Mouse (Mus musculus) forebrain, embryonic 10.5 days (tissue): Measurements from ENCODE around the gene Gm43738. TPM values are rescaled to one million over a fixed set of nuclear protein-coding genes. Genes with fewer than 3 reads are reported as not detected.

Experiments
- DNase-seq: peaks from one replicate; pipeline ENCODE4 v3.0.0-alpha.2; 2017; ENCODE audit warnings: low spot score; ENCODE audit errors: extremely low spot score
- H3K27ac ChIP-seq: fragments of 300-500 bp; sonication (generic); 2 replicates; pipeline ENCODE4 v1.5.1; 2016; ENCODE audit warnings: mild to moderate bottlenecking
- H3K27me3 ChIP-seq: fragments of 300-500 bp; sonication (generic); 2 replicates; pipeline ENCODE4 v1.6.1; 2016; ENCODE audit warnings: mild to moderate bottlenecking; ENCODE audit not compliant: poor library complexity, severe bottlenecking
- H3K36me3 ChIP-seq: fragments of 300-500 bp; sonication (generic); replicated peaks from 2 replicates; pipeline ENCODE4 v1.6.1; 2016; ENCODE audit warnings: mild to moderate bottlenecking, moderate library complexity
- H3K4me1 ChIP-seq: fragments of 300-500 bp; sonication (generic); 2 replicates; pipeline ENCODE4 v1.6.1; 2016
- H3K4me3 ChIP-seq: fragments of 300-500 bp; sonication (generic); 2 replicates; pipeline ENCODE4 v1.5.1; 2016; ENCODE audit warnings: mild to moderate bottlenecking, moderate library complexity
- H3K9me3 ChIP-seq: fragments of 300-500 bp; sonication (generic); 2 replicates; pipeline ENCODE4 v1.6.1; 2016; ENCODE audit warnings: mild to moderate bottlenecking, moderate library complexity
- WGBS: fragments of 180-500 bp; shearing (Covaris S2); methylation state at CpG from one replicate; pipeline ENCODE4 v1.1.7; 2016; 5-methylcytosine and 5-hydroxymethylcytosine counted together
- polyA plus RNA-seq: library from polyadenylated mRNA; unstranded; fragments of >200 nt; fragmentation: Nextera tagmentation; extraction: Ambion mirVana; gene quantifications from 2 replicates; pipeline ENCODE4 v1.2.1, GENCODE M21; 2016

Gm43738 gene
- polyA plus RNA-seq, result not detected in 2 replicates

DNA sequence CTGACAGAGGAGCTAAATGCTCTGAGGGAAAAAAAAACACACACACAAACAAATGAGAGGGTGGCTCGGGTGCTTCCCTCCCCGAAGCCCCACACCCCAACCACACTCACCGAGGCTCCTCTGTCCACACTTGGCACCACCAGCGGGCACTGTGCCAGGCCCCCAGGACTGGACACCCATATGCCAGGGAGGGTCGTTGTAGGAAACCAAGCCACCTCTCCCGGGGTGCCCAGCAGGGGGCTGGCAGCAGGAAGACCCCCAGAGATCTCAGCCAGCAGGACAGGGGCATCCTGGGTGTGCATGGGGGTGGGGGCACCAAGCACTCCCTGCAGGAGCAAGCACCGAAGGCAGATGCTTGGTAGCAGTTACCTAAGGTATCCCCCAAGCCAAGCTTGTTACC is at the start of gene Gm43738:
TSS of gene Gm43738 (minus strand) at position 289 of the 400 bp plus-strand sequence.
- no peaks in the 10 kb centered on the region for H3K9me3 ChIP-seq
- H3K27me3 ChIP-seq, result no peaks in the 10 kb centered on the region
- H3K36me3 ChIP-seq, result peaks cover 50% of the 10 kb centered on the region
- peaks cover 45% of the 10 kb centered on the region for H3K4me1 ChIP-seq
- H3K27ac ChIP-seq, result peak within 1 kb of the TSS; percentile 91
- peak within 1 kb of the TSS; percentile 87 for H3K4me3 ChIP-seq
- no peak for DNase-seq
- WGBS, result 64% methylated on average over 7 of the region's 7 CpGs

DNA sequence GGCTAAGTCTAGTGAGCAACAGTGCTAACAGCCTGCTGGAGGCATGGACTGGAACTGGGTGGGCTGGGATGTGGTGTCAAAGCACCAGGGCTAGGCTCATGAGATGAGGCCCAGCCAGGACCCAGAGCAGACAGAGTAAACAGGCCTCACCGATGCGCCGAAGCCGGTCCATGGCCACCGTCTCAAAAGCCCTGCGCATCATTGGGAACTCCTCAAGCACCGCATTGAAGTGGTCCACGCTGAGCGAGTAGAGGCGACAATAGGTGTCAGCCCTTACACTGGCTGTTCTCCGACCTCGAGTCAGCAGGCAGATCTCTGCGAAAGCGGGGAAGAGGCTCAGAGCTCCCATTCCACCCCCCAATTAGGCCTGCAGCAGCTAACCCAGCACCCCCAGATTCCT is 47.7 kb upstream of the Gm43738 start:
- H3K36me3 ChIP-seq, result no peaks in the 10 kb centered on the region
- 0 out of 2 replicates have a peak overlapping the region, but pooled peaks have one; percentile 40 for H3K4me3 ChIP-seq
- no peaks in the 10 kb centered on the region for H3K9me3 ChIP-seq
- H3K4me1 ChIP-seq, result peaks cover 45% of the 10 kb centered on the region
- WGBS, result 75% methylated on average over 14 of the region's 14 CpGs
- DNase-seq, result no peak
- peaks cover 74% of the 10 kb centered on the region for H3K27me3 ChIP-seq
- no peak overlapping the region for H3K27ac ChIP-seq

DNA sequence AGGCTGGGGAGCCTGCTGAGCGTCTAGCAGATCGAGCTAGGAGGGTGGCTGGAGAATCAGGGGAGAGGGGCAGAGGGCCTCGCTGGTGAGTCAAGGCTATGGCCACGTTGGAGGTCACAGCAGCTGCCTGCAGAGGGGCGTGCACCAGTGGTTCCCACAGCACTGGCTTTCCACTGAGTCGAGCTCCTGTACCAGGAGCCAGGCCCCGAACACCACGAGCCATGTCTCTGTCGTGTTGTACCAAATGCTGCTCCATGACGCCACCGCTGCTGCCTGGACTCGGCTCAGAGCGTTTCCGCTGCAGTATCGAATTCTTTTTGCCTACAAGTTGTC is 47.0 kb upstream of the Gm43738 start:
- 9% methylated on average over 15 of the region's 15 CpGs for WGBS
- Histone ChIP-seq H3K9me3 (no peaks in the 10 kb centered on the region), H3K36me3 (no peaks in the 10 kb centered on the region), H3K4me3 (peak overlapping the region; percentile 40), H3K4me1 (peaks cover 45% of the 10 kb centered on the region), H3K27me3 (peaks cover 77% of the 10 kb centered on the region), H3K27ac (peak overlapping the region; percentile 56; the same call in 1 of the 2 replicates)
- DNase-seq, result peak; percentile 28

DNA sequence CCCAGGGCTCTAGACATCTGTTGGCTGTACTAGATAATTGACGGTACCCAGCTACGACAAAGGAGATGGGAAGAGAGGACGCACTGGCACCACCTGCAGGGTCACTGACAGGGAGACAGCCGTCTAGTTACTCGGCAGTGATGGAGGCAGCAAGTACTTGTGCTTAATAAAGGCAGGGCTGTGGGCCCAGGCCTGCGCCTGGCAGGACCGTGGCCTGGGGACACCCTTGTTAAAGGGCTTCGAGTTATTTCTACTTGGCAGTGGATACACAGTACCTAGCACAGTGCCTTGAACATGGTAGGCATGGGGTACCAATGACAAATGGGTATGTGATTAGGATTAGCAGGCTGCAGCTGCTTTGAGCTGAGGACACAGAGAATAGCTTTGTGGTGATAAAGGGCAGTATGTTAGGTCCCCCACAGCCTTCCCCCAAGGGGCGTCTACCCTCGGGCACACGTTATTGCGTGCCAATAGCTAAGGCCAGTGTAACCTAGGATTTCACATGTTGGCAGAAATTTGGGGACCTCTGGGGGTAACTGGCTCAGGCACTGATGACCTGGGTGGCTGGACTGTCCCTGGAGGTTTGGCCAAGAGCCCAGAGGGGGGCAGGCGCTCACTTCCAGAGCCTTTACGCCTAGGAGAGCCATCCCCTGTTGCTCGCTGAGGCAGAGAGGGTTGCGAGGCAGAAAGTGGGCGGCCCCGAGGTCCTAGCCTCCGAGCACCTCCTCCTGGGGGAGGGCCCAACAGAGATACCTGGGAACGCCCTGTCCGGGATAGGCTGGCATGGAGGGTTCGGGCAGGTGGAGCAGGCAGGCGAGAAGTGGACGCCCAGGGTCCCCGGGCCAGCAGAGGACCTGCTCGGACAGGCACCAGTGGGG is 46.4 kb upstream of the Gm43738 start:
- H3K36me3 ChIP-seq, result no peaks in the 10 kb centered on the region
- no peak for DNase-seq
- 22% methylated on average over 26 of the region's 26 CpGs for WGBS
- H3K4me1 ChIP-seq, result peaks cover 41% of the 10 kb centered on the region
- H3K4me3 ChIP-seq, result peak overlapping the region; percentile 40
- H3K9me3 ChIP-seq, result no peaks in the 10 kb centered on the region
- H3K27me3 ChIP-seq, result peaks cover 78% of the 10 kb centered on the region
- H3K27ac ChIP-seq, result peak overlapping the region; percentile 56; the same call in 1 of the 2 replicates

DNA sequence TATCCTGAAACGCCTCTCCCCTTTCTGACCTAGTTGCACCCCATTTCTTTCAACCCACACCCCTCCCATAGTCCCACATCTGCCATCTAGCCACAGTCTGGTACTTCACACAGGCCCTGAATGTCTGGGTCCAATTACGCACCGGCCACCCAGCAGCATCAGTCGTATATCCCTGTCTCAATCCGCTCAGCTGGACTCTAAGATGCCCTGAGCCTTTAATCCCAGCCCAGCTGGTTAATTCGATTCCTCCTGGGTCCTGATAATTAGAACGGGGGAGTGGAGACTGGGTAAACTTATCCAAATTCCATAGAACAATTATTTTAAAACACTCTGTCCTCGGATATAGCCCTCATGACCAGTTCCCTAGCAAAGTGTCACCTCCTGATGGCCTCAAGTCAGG is 44.7 kb upstream of the Gm43738 start:
- no peak overlapping the region for H3K27ac ChIP-seq
- DNase-seq, result no peak
- H3K4me1 ChIP-seq, result peaks cover 41% of the 10 kb centered on the region
- H3K36me3 ChIP-seq, result no peaks in the 10 kb centered on the region; the same call in 1 of the 2 replicates
- H3K9me3 ChIP-seq, result no peaks in the 10 kb centered on the region
- no peak overlapping the region for H3K4me3 ChIP-seq
- peaks cover 66% of the 10 kb centered on the region for H3K27me3 ChIP-seq
- 30% methylated on average over 8 of the region's 8 CpGs for WGBS

DNA sequence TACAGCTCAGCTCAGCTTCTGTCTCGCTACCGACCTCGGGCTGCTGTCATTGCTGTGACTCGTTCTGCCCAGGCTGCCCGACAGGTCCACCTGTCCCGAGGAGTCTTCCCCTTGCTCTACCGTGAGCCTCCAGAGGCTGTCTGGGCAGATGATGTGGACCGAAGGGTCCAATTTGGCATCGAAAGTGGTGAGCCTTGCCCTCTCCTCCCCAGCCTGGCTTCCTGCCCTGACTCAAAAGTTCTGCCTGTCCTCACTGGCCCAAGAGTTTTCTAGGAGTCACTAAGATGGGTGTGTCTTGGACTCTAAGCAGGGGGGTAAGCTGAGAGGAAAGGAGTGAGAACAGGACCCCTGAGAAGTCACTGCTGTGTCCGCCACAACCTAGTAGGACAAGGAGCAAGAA is 43.9 kb upstream of the Gm43738 start:
- Histone ChIP-seq H3K4me3 (no peak overlapping the region), H3K27ac (no peak overlapping the region), H3K36me3 (no peaks in the 10 kb centered on the region; the same call in 1 of the 2 replicates), H3K27me3 (peaks cover 58% of the 10 kb centered on the region), H3K4me1 (peaks cover 40% of the 10 kb centered on the region), H3K9me3 (no peaks in the 10 kb centered on the region)
- DNase-seq, result no peak
- WGBS, result 82% methylated on average over 10 of the region's 10 CpGs

DNA sequence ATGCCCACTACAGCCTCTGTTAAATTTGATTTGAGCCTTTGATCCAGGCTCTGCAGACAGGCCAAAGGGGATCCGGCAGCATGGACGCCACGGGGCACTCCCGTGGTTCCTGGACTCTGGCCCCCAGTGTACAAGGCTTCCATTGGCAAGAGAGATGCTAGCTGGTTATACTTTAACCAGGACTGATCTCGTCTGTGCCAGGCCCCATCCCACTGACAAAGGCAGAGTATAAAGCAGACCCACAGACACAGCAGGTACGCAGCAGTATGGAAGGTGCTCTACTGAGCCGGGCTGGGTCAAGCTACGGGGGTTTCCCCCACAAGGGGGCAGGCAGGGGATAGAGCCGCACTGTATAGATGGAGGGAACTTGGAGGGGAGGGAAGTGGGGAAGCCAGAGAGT is 35.5 kb upstream of the Gm43738 start:
- peak overlapping the region; percentile 16 for H3K4me3 ChIP-seq
- H3K36me3 ChIP-seq, result no peaks in the 10 kb centered on the region; the same call in 1 of the 2 replicates
- WGBS, result 39% methylated on average over 9 of the region's 9 CpGs
- peak overlapping the region; percentile 67 for H3K27ac ChIP-seq
- H3K4me1 ChIP-seq, result peaks cover 10% of the 10 kb centered on the region
- peaks cover 35% of the 10 kb centered on the region for H3K27me3 ChIP-seq
- H3K9me3 ChIP-seq, result no peaks in the 10 kb centered on the region
- DNase-seq, result no peak

DNA sequence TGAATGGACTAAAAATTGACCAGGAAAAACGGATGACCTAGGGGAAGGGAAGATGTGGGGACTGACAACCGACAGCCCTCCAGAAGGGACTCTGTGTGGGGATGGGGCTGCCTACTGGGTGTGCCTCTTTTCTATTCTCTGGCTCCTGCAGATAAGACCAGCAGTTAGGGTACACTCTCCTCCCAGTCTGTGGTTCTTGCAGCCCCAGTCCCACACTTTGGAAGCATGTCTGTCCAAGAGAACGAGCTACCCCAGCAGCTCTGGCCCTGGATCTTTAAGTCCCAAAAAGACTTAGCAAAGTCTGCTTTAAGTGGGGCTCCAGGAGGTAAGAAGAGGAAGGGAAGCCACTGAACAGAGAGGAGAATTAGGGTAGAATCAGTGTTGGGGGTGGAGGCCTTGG is 35.1 kb upstream of the Gm43738 start, which contains the start of gene Pklr:
TSS of gene Pklr (plus strand) at position 185 of the 400 bp plus-strand sequence.
- H3K9me3 ChIP-seq, result no peaks in the 10 kb centered on the region
- no peaks in the 10 kb centered on the region for H3K36me3 ChIP-seq
- peak within 1 kb of the TSS; percentile 16 for H3K4me3 ChIP-seq
- peaks cover 10% of the 10 kb centered on the region for H3K4me1 ChIP-seq
- DNase-seq, result no peak
- WGBS, result 63% methylated on average over 3 of the region's 3 CpGs
- peaks cover 35% of the 10 kb centered on the region for H3K27me3 ChIP-seq
- peak within 1 kb of the TSS; percentile 67 for H3K27ac ChIP-seq

DNA sequence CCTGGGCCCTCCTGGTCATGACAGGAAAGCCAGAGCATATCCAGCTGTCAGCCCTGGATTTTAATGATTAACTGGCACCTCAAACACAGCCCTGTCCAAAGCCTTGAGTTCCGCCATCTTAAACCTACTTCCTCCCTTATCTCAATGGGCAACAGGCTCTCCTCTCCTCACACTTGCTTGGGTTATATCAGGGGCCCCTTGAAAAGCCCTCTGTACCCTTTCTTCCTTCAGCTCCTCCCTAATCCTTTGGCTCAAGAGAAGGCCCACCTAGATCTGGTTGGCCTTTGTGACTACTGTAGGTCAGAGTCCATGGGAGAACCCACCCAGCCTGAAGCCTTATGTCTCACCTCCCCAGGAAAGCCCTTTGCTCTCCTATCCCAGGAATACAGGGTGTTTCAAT is 32.9 kb upstream of the Gm43738 start:
- no peak for DNase-seq
- Histone ChIP-seq H3K36me3 (no peaks in the 10 kb centered on the region), H3K9me3 (no peaks in the 10 kb centered on the region), H3K4me1 (peaks cover 14% of the 10 kb centered on the region), H3K4me3 (no peak overlapping the region), H3K27ac (peak overlapping the region; percentile 21; the same call in 1 of the 2 replicates), H3K27me3 (peaks cover 35% of the 10 kb centered on the region)
- 92% methylated on average over 1 of the region's 1 CpGs for WGBS

DNA sequence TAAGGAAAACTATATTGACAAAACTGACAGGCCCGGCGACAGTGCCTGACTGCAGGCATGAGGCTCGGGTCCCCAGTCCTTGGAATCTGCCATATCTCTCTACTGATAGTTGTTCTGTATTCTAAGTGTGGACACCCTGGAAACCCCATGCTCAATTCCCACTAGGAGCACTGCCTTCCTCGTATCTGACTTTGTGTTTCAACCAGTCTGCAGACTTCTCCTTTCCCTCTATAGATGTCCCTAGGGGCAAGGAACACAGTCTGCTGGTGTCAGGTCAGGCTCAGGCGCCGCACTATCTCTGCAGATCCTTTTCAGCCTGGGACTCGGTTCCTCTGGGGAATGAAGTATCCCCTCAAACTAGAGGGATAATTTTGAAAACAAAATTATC is 32.2 kb upstream of the Gm43738 start:
- H3K4me3 ChIP-seq, result no peak overlapping the region
- H3K27ac ChIP-seq, result peak overlapping the region; percentile 31; the same call in 1 of the 2 replicates
- 87% methylated on average over 7 of the region's 7 CpGs for WGBS
- H3K27me3 ChIP-seq, result peaks cover 35% of the 10 kb centered on the region
- no peak for DNase-seq
- H3K9me3 ChIP-seq, result no peaks in the 10 kb centered on the region
- peaks cover 15% of the 10 kb centered on the region for H3K4me1 ChIP-seq
- no peaks in the 10 kb centered on the region for H3K36me3 ChIP-seq

DNA sequence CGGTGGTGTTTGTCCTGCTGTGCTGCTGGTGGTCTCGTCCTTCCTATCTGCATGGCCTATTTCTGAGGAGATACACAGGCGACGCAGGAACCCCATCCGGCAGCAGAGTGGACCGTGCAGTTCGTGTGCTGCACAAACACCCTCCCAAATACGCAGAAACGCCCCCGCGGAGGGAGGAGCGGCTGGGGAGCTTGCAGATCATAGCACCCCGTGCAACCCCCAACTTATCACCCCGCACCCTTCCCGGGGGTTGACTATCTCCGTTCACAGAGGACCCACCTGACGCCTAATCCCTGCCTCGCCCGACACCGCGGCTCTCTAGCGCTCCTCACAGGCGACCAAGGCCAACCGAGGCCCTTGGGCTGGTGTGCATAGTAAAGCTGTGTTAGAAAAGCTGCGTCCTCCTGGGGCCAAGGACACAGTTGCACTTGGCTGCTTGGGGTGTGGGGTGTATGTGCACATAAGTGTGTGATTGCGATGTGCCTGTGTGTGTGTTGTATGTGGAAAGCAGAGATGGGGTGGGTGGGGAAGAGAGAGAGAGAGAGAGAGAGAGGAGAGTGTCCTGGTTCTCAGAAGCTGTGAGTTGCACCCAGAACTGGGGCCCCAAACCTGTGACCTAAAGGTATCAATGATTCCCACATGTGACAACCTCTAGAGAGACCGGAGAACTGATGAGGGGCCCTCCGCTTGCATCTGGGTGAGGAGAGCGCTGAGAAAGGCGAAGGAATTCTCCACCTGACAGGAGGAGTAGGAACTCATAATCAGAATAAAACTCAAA is 31.6 kb upstream of the Gm43738 start:
- DNase-seq, result peak; percentile 46
- 15% methylated on average over 30 of the region's 30 CpGs for WGBS

DNA sequence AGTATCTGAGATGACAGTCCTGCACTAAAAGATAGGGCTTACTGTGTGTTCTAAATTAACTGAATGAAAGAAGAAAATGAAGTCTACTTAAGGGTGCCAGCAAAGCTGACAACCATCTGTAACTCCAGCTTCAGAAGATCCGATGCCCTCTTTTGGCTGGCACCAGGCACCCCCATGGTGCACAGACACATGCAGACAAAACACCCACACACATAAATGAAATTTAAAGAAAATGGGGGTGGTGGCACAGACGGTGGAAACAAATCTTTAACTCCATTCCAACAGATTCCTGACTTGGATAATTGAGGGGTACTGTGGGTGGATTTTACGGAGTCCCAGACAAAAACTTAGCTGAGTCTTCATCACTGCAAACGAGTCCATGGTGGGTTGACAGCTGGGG is 30.9 kb upstream of the Gm43738 start:
- no peaks in the 10 kb centered on the region for H3K36me3 ChIP-seq
- 57% methylated on average over 4 of the region's 4 CpGs for WGBS
- no peaks in the 10 kb centered on the region for H3K9me3 ChIP-seq
- H3K27me3 ChIP-seq, result peaks cover 35% of the 10 kb centered on the region
- peak overlapping the region; percentile 48 for H3K4me3 ChIP-seq
- peaks cover 15% of the 10 kb centered on the region for H3K4me1 ChIP-seq
- no peak for DNase-seq
- H3K27ac ChIP-seq, result peak overlapping the region; percentile 48

More for the DNA sequence above, 31.6 kb upstream of the Gm43738 start:
- H3K27ac ChIP-seq, result peak overlapping the region; percentile 48
- peaks cover 35% of the 10 kb centered on the region for H3K27me3 ChIP-seq
- H3K9me3 ChIP-seq, result no peaks in the 10 kb centered on the region
- no peaks in the 10 kb centered on the region for H3K36me3 ChIP-seq
- peak overlapping the region; percentile 48 for H3K4me3 ChIP-seq
- H3K4me1 ChIP-seq, result peaks cover 15% of the 10 kb centered on the region
